In genomic region chr3:96904851-96905541, GRCm38 (mm10) we compare ENCODE assay signal across 8 mouse cellular contexts. TPM values are rescaled to one million over a fixed set of nuclear protein-coding genes. Genes with fewer than 3 reads are reported as not detected.
DNase-seq lines count a peak whose midpoint lies in the region; ATAC-seq and TF ChIP-seq lines count a peak whose summit lies in the region.

TSS of gene Gpr89 (minus strand) at chr3:96905346.

- peak within 1 kb of the TSS; percentile 96 for H3K9ac ChIP-seq in hindbrain, postnatal 0 days (replicated peaks; ENCODE audit: low read length)

- H3K27me3 ChIP-seq in hindbrain, postnatal 0 days (ENCODE audit: insufficient read depth, low read length), result no peaks in the 10 kb centered on the region

- H3K36me3 ChIP-seq in hindbrain, postnatal 0 days (ENCODE audit: insufficient read depth, low read length), result no peaks in the 10 kb centered on the region

- H3K4me3 ChIP-seq in gastrocnemius, adult 2 months, result peak within 1 kb of the TSS; percentile 99
- H3K4me3 ChIP-seq in hindbrain, postnatal 0 days (ENCODE audit: low read length), result peak within 1 kb of the TSS; percentile 99
- peak within 1 kb of the TSS; percentile 74 for H3K4me3 ChIP-seq in left cerebral cortex, adult 2 months

- H3K4me2 ChIP-seq in hindbrain, postnatal 0 days (ENCODE audit: low read depth, low read length), result peak within 1 kb of the TSS; percentile 91

- intact Hi-C loops in gastrocnemius, adult 2 months (cut with DNase I), result loop anchor here (10.0 kb wide), 1 partner anchor 90 kb away; no protein-coding TSS in a partner anchor
- intact Hi-C loops in left cerebral cortex, adult 2 months (cut with DNase I), result no loop called here

- no peak for TF ChIP-seq CTCF in gastrocnemius, adult 2 months (IDR thresholded peaks at IDR 0.05)
- no peak for TF ChIP-seq CTCF in hindbrain, postnatal 0 days (IDR thresholded peaks at IDR 0.05; ENCODE audit: low read depth)
- no peak for TF ChIP-seq CTCF in left cerebral cortex, adult 2 months (IDR thresholded peaks at IDR 0.05)

- under 1% methylated on average over 40 of the region's 40 CpGs for WGBS in hindbrain, postnatal 0 days

- DNase-seq in ZHBTc4 (ENCODE audit: low read depth, low spot score), result peak; percentile 96
- peak; percentile 95 for DNase-seq in gastrocnemius, adult 2 months
- peak; percentile 96 for DNase-seq in hindbrain, postnatal 0 days (ENCODE audit: low spot score)
- DNase-seq in left cerebral cortex, adult 2 months (ENCODE audit: extremely low spot score in 1 of 2, low spot score in 2 of 2), result peak; percentile 93 to 98
- peak; percentile 96 to 98 for DNase-seq in right cerebral cortex, adult 2 months (ENCODE audit: low spot score in 2 of 2)
- peak; percentile 93 for DNase-seq in urinary bladder, postnatal 14 days (ENCODE audit: low spot score)

- peak within 1 kb of the TSS; percentile 87 for H3K27ac ChIP-seq in gastrocnemius, adult 2 months
- peak within 1 kb of the TSS; percentile 79 for H3K27ac ChIP-seq in hindbrain, postnatal 0 days
- H3K27ac ChIP-seq in left cerebral cortex, adult 2 months, result peak within 1 kb of the TSS; percentile 83

- H3K9me3 ChIP-seq in hindbrain, postnatal 0 days (ENCODE audit: low read length), result no peaks in the 10 kb centered on the region

- ATAC-seq in common myeloid progenitor, adult 5-6 weeks (replicated peaks; ENCODE audit: low read depth, poor library complexity, severe bottlenecking), result peak; percentile 99
- peak; percentile 97 for ATAC-seq in hindbrain, postnatal 0 days
- peak; percentile 98 for ATAC-seq in megakaryocyte, adult 5-6 weeks (ENCODE audit: poor library complexity, severe bottlenecking)

- 0 out of 2 replicates have a peak, but pooled peaks cover 6% of the 10 kb centered on the region for H3K4me1 ChIP-seq in hindbrain, postnatal 0 days (ENCODE audit: insufficient read depth, low read length)

RNA-seq across cellular contexts. Expression of gene Gpr89, which starts in this region (rescaled TPM):
- total RNA-seq in common myeloid progenitor, adult 5-6 weeks (2017), result 29.1 and 40.7 TPM in 2 replicates
- total RNA-seq in gastrocnemius, adult 2 months (2021), result 10 to 100 TPM; 17.3 to 17.8 TPM
- total RNA-seq in hindbrain, postnatal 0 days (2014; rRNA removed), result 20.4 and 40.3 TPM in 2 replicates
- polyA plus RNA-seq in hindbrain, postnatal 0 days (2015; fragmentation: Nextera tagmentation; extraction: Ambion mirVana), result 34.9 and 41.8 TPM in 2 replicates
- total RNA-seq in left cerebral cortex, adult 2 months (2021), result 10 to 100 TPM; 40.7 to 42.8 TPM
- 6.8 and 8.3 TPM in 2 replicates for total RNA-seq in megakaryocyte, adult 5-6 weeks (2015)
- total RNA-seq in megakaryocyte, adult 5-6 weeks (2017), result 8.4 and 21.0 TPM in 2 replicates

Comparison
In these comparisons a context has a peak if more than half of its experiments do, and no peak if none do; other contexts are left out.
1. Peak in every context shown above with its lines: DNase-seq, ATAC-seq, H3K4me3 ChIP-seq and H3K27ac ChIP-seq.